Mouse (Mus musculus) kidney, adult 2 months (tissue): ENCODE data around the gene Syne1.

Experiments used
- CTCF ChIP-seq: fragments of 200-500 bp; conservative IDR thresholded peaks from 2 replicates; pipeline ENCODE4 v1.5.1; 2011; ENCODE audit warnings: low read depth, mild to moderate bottlenecking, control low read depth, low read length, moderate library complexity, mixed read lengths; ENCODE audit not compliant: insufficient read depth, insufficient read length
- POLR2A ChIP-seq: fragments of 200-500 bp; IDR thresholded peaks from one replicate; pipeline ENCODE4 v1.6.1; 2011; ENCODE audit warnings: low read depth, low read length, control low read depth

DNA sequence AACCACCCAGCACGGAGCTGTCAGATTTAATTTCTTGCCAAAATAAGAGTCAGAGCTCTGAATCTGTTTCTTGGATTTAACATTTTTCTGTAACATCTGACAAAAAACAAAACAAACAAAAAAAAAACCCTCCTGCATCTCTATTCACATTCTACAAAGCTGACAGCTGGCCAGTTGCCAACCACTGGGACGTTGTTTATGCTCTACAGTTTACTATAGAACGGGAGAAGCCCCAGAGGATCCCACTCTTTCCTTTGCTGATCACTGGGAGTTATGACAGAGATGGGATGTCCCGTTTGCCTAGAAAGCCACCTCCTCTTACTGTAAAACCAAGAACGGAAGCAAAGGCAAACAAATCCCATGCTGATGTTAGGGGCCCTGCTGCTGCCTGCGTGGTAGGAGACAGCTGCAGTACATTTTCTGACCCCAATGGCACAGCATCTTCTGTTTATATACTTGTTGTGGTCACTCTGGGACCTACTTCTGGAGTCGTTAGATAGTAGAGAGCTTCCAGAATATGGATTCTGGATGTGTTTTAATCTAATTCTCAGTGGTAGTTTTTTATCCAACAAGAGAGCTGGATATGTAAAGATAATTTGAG, 255.9 kb downstream of the Syne1 start:
- TF ChIP-seq CTCF (no peak), POLR2A (no peak)
